Mouse (Mus musculus): ENCODE data around the gene Alcam. TPM values are rescaled to one million over a fixed set of nuclear protein-coding genes. Genes with fewer than 3 reads are reported as not detected.
A peak's percentile ranks its signal among the peaks of the same experiment; 100 is the strongest.

Alcam gene
- polyA plus RNA-seq, 1 experiment from 2014 or later: 6.6 TPM

DNA sequence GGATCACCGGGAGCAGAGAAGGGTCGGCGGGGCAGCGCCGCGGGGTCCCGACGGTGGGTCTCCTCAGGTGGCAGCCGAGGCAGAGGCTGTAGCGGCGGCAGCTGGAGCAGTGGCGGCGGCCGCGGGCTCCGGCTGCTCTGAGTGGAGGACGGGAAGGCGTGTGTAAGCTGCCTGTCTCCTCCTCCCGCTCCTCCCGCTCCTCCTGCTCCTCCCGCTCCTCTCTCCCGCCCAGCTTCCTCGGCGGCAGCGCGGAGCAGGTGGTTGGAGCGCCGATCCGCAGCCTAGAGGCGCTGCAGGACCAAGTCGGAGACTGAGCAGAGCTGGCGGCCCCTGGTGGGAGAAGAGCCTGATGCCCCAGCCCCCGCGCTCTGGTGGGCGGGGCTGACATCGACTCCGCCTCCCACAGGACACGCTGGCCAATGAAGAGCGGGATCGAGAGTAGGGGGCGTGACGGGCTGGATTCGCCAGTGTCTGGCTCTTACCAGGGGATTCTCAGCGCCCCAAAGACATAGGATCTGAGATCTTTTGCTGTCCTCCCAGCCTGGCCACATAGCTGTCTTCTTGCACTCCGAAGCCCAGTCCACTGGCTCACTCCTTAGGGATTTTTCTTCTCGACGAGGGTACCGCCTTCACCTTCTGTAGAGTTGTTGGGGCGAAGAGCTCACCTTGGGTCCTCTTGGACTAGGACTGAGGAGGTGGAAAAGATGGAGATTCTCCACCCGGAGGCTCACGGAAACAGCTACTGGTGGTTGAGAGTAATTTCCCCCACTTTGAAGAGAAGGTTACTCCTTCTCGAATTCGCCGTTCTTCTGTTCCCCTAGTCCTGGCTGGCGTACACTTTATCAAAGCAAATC, 785 bp downstream of the Alcam start:
- under 1% methylated on average over 49 of the region's 55 CpGs for WGBS (ENCODE audit: insufficient replicate concordance)
- peak; percentile 90 for ATAC-seq (ENCODE audit: low read depth)

DNA sequence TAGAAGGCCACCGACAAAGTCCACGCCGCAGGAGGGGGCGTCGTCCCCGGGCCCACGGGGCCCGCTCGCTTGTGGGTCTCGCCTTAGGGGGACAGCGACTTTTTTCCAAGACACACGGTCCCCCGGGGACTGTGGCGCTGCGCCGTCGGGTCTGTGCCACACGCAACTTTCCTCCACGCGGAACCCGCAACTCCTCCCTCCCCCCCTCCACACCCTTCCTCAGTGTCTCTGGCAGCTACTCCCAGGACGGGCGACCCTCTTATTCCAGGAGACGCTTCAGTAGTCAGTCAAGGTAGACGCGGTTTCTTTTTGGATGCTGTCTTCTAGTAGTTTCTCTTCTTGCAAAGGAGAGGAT, 1.4 kb downstream of the Alcam start:
- H3K27me3 ChIP-seq: peaks cover 53% of the 10 kb centered on the region
- H3K4me2 ChIP-seq: peak overlapping the region; percentile 68
- ATAC-seq (ENCODE audit: low read depth) (0 out of 2 replicates have a peak, but pooled peaks have one; percentile 13), DNase-seq (no peak)
- H3K27ac ChIP-seq: no peak overlapping the region
- peak overlapping the region; percentile 63 for H3K9ac ChIP-seq
- under 1% methylated on average over 24 of the region's 26 CpGs for WGBS (ENCODE audit: insufficient replicate concordance)
- H3K4me1 ChIP-seq (replicated peaks): 0 out of 2 replicates have a peak, but pooled peaks cover 4% of the 10 kb centered on the region
- H3K4me3 ChIP-seq (replicated peaks): peak overlapping the region; percentile 60
- no peaks in the 10 kb centered on the region for H3K9me3 ChIP-seq (replicated peaks)
- H3K36me3 ChIP-seq: no peaks in the 10 kb centered on the region

More for the DNA sequence above, 785 bp downstream of the Alcam start:
- DNase-seq: peak; percentile 68
- Histone ChIP-seq H3K27me3 (peaks cover 53% of the 10 kb centered on the region), H3K27ac (no peak overlapping the region), H3K36me3 (no peaks in the 10 kb centered on the region), H3K9ac (peak overlapping the region; percentile 63), H3K4me2 (peak overlapping the region; percentile 68), H3K9me3 (replicated peaks) (no peaks in the 10 kb centered on the region), H3K4me1 (replicated peaks) (0 out of 2 replicates have a peak, but pooled peaks cover 4% of the 10 kb centered on the region), H3K4me3 (replicated peaks) (peak overlapping the region; percentile 60)

DNA sequence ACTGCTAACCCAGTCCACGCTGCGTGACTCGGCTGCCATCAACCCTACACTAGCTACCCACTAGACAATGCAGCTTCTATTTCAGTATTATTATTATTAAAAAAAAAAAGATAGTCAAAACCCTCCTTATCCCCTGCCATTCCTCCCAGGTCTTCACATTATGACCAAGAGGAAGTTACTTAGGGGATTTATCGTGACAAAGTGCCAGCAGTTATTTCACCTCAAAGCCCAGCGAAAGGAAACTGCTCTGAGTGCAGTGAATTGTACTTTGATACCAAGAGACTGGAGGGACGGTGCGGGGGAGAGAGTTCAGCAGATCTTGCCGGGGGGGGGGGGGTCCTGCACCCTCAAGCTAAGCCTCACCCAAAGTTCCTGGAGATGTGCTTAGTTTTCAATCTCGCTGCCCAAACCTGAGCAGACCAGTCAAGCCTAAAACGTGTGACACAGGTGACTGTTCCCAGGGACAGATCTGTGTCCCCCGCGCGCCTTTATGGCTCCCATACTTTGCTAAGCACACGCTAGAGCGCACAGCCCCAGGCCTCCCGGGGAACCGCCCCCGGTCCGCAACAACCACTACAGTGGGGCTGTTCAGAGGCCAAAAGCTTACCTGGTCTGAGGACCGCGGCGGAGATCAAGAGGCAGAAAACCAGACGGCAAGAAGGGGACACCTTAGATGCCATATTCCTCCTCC, 1.9 kb downstream of the Alcam start:
- H3K9me3 ChIP-seq (replicated peaks): no peaks in the 10 kb centered on the region
- 0 out of 2 replicates have a peak, but pooled peaks cover 4% of the 10 kb centered on the region for H3K4me1 ChIP-seq (replicated peaks)
- WGBS (ENCODE audit: insufficient replicate concordance): 2% methylated on average over 23 of the region's 23 CpGs
- peak overlapping the region; percentile 63 for H3K9ac ChIP-seq
- no peaks in the 10 kb centered on the region for H3K36me3 ChIP-seq
- peaks cover 53% of the 10 kb centered on the region for H3K27me3 ChIP-seq
- H3K4me3 ChIP-seq (replicated peaks): peak overlapping the region; percentile 60
- H3K4me2 ChIP-seq: peak overlapping the region; percentile 68
- no peak for DNase-seq
- H3K27ac ChIP-seq: no peak overlapping the region
- ATAC-seq (ENCODE audit: low read depth): 0 out of 2 replicates have a peak, but pooled peaks have one; percentile 5

DNA sequence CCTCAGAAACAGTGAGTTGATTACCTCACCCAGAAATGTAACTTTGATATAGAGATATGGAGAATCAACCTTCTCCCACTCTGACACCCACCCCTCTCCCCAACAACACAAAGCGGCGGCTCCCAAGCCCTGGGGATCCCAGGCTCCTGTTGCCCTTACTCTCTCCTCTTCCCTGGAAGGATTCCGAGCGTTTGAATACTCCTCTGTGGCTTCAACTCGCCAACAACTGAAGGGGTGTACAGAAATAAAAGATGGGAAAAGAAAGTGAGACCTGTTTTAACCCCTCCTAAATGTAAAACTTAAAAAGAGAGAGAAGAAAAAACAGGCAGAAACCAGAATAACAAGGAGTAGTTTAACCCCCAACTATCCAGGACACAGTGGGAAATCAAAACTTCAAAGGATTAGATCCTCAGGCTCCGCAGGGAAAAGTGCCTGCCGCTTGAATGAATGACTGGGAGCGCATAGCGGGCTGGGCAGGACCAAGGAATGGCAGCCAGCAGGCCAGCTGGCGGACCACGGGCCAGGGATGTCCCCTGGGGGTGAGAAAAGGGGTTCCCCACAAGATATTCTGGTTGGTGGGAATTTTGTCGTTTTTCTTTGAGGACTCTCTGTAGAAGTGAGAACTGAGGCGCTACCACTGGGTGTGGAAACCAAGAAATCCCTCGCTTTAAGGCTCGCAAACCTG, 2.6 kb downstream of the Alcam start:
- Histone ChIP-seq H3K36me3 (no peaks in the 10 kb centered on the region), H3K27me3 (peaks cover 53% of the 10 kb centered on the region), H3K9me3 (replicated peaks) (no peaks in the 10 kb centered on the region), H3K27ac (no peak overlapping the region), H3K4me1 (replicated peaks) (0 out of 2 replicates have a peak, but pooled peaks cover 4% of the 10 kb centered on the region), H3K9ac (peak overlapping the region; percentile 63; the same call in 1 of the 2 replicates), H3K4me2 (peak overlapping the region; percentile 68), H3K4me3 (replicated peaks) (peak overlapping the region; percentile 60)
- DNase-seq (no peak), ATAC-seq (ENCODE audit: low read depth) (no peak)
- 4% methylated on average over 15 of the region's 15 CpGs for WGBS (ENCODE audit: insufficient replicate concordance)

DNA sequence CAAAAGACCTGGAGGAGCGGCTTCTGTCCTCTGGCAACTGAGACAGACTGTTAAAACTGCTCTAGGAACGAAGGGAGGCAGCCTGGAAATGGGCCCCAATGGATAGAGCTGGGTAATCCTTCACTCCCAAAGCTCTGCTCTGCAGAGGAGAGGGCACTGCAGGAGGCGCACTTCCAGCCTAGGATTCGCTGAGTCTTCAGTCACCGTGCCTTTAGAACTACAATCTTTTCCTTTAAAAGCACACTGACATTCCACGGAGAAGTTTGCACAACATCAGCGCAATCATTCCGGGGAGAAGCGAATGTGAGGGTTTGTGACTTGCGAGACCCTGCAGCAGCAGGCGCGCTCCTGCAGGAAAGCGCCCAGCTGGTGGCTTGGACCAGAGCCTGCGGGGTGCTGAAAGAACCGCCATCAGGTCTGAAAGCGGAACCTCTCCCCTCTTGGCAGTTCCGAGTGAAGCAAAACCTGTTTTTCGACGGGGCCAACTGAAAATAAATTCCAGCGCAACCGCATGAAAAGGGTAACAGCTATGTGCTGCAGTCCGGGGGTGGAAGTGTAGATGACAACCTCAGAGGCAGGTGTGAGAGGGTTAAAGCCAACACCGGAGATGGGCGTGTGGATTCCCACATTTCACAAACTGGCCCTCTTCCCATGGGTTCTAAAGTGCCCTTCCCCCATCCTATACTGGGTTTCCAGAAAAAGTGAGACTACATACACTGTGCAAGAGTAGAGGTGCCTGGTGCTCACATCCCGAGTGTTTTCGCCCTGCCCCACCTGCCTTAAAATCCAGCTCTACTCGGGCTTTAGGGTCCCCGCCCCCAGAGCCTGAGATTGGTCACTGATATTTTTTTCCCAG, 3.4 kb downstream of the Alcam start:
- H3K4me3 ChIP-seq (replicated peaks): peak overlapping the region; percentile 60
- H3K9ac ChIP-seq: peak overlapping the region; percentile 43; the same call in 1 of the 2 replicates
- DNase-seq (no peak), ATAC-seq (ENCODE audit: low read depth) (no peak)
- H3K9me3 ChIP-seq (replicated peaks): no peaks in the 10 kb centered on the region
- peaks cover 53% of the 10 kb centered on the region for H3K27me3 ChIP-seq
- no peaks in the 10 kb centered on the region for H3K36me3 ChIP-seq
- peak overlapping the region; percentile 68 for H3K4me2 ChIP-seq
- 2% methylated on average over 28 of the region's 28 CpGs for WGBS (ENCODE audit: insufficient replicate concordance)
- 0 out of 2 replicates have a peak, but pooled peaks cover 4% of the 10 kb centered on the region for H3K4me1 ChIP-seq (replicated peaks)
- H3K27ac ChIP-seq: peak overlapping the region; percentile 47

DNA sequence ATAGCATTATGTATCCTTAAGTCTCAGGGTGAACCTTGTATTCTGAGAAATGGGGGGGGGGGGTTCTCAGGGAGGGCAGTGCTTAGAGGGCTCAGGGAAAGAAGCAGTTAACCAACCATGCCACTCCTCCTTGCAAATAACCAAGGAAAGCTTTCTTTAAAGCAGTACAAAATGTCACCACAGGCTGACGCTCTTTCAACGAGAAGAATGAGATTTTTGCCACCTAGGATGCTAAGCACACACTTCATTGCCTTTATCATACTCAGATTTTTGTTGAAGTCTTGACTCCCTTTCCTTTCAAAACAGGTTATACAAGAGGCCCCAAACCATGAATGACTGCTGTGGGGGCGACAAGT, 4.0 kb downstream of the Alcam start:
- Histone ChIP-seq H3K27me3 (peaks cover 52% of the 10 kb centered on the region), H3K36me3 (no peaks in the 10 kb centered on the region), H3K4me2 (peak overlapping the region; percentile 68), H3K9me3 (replicated peaks) (no peaks in the 10 kb centered on the region), H3K9ac (peak overlapping the region; percentile 43; the same call in 1 of the 2 replicates), H3K4me1 (replicated peaks) (0 out of 2 replicates have a peak, but pooled peaks cover 4% of the 10 kb centered on the region), H3K4me3 (replicated peaks) (peak overlapping the region; percentile 60), H3K27ac (0 out of 2 replicates have a peak overlapping the region, but pooled peaks have one; percentile 47)
- 17% methylated on average over 3 of the region's 3 CpGs for WGBS (ENCODE audit: insufficient replicate concordance)
- ATAC-seq (ENCODE audit: low read depth) (no peak), DNase-seq (no peak)

DNA sequence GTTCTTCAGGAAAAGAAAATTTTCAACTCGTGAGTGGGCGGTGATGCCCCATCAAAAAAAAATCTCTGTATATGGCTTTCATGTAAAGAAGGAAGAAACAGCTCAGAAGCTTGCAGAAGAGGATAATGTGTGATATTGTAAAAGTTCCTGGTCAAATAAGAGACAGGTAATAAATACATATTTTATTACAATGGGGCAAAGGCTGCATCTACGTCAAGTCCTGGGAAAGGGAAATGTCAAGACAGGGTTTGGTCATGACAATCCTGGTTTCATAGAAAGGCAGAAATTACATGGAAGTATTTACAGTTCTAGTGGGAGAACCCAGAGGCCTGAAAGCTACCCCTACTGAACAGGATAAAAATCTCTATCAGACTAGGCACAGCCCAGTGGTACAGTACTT, 7.9 kb downstream of the Alcam start:
- peaks cover 3% of the 10 kb centered on the region; the same call in 1 of the 2 replicates for H3K4me1 ChIP-seq (replicated peaks)
- no peak for ATAC-seq (ENCODE audit: low read depth)

DNA sequence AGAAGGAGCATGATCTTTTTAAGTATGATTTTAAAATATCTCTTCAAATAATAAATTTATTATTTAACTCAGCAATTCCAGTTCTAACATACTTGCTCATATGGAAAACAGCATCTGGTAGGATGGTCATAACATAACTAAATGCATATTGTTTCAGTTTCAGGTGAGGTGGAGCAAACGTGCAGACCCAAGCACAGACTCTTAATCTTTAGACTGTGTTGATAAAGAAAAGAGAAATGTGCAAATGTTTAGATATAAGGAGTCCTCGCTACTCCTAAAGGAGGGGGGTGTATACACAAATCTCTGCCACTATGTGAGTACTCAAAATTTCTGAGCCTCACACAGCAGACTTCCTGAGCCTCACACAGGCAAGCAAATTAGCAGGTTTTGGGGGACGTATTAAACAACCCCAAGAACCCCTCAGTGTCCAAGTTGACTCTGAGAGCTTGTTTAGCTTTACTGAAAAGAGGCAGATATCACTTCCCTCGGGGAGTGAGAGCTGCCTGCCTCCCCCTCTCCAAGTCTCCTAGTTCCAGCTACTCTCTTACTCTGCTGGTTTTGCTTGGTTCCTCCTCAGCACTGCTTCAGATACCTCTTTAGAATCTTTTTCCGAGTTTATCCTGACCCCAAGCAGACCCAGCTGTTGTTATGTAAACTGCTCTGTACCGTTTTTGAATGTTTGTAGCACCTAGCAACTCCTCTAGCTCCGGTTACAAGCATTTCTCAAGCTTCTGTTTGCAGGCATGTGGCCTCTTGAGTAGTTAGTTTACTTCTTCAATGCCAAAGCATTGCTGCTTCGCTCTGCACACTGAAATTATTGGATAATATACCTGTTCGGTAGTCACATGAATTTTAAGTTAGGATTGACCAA, 10.0 kb downstream of the Alcam start:
- Histone ChIP-seq H3K9me3 (replicated peaks) (no peaks in the 10 kb centered on the region), H3K4me1 (replicated peaks) (peaks cover 3% of the 10 kb centered on the region; the same call in 1 of the 2 replicates), H3K4me3 (replicated peaks) (no peak overlapping the region), H3K36me3 (no peaks in the 10 kb centered on the region), H3K4me2 (no peak overlapping the region), H3K27me3 (no peaks in the 10 kb centered on the region), H3K27ac (no peak overlapping the region), H3K9ac (no peak overlapping the region)
- DNase-seq: no peak
- ATAC-seq (ENCODE audit: low read depth): no peak
- 34% methylated on average over 9 of the region's 9 CpGs for WGBS (ENCODE audit: insufficient replicate concordance)

More for the DNA sequence above, 7.9 kb downstream of the Alcam start:
- peaks cover 15% of the 10 kb centered on the region for H3K27me3 ChIP-seq
- H3K9me3 ChIP-seq (replicated peaks): no peaks in the 10 kb centered on the region
- H3K9ac ChIP-seq: no peak overlapping the region
- 68% methylated on average over 3 of the region's 3 CpGs for whole genome bisulfite sequencing (ENCODE audit: insufficient replicate concordance)
- H3K27ac ChIP-seq: no peak overlapping the region
- H3K4me3 ChIP-seq (replicated peaks): no peak overlapping the region
- H3K4me2 ChIP-seq: no peak overlapping the region
- DNase-seq: no peak
- H3K36me3 ChIP-seq: no peaks in the 10 kb centered on the region

DNA sequence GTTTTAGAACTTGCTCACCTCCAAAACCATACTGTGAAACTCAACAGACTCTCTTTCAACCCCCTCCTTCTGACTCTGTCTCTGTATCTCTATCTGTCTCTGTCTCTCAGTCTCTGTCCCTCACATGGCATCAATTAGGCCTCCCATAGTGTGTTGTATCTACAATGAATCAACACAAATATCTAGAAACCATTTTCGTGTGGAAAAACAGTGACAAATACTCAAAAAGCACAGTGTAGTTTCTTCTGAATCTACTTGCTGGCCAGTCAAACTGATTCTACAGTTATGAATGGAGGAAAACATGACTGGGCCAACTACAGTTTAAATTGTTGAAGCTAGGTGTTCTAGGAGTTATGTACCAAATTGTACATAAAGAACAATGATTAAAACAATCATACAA, 10.8 kb downstream of the Alcam start:
- no peaks in the 10 kb centered on the region for H3K27me3 ChIP-seq
- 38% methylated on average over 1 of the region's 1 CpGs for WGBS (ENCODE audit: insufficient replicate concordance)
- no peak overlapping the region for H3K27ac ChIP-seq
- H3K9ac ChIP-seq: no peak overlapping the region
- no peak for ATAC-seq (ENCODE audit: low read depth)
- no peaks in the 10 kb centered on the region for H3K36me3 ChIP-seq
- peaks cover 3% of the 10 kb centered on the region; the same call in 1 of the 2 replicates for H3K4me1 ChIP-seq (replicated peaks)
- no peak overlapping the region for H3K4me2 ChIP-seq
- H3K9me3 ChIP-seq (replicated peaks): no peaks in the 10 kb centered on the region
- H3K4me3 ChIP-seq (replicated peaks): no peak overlapping the region
- DNase-seq: no peak

DNA sequence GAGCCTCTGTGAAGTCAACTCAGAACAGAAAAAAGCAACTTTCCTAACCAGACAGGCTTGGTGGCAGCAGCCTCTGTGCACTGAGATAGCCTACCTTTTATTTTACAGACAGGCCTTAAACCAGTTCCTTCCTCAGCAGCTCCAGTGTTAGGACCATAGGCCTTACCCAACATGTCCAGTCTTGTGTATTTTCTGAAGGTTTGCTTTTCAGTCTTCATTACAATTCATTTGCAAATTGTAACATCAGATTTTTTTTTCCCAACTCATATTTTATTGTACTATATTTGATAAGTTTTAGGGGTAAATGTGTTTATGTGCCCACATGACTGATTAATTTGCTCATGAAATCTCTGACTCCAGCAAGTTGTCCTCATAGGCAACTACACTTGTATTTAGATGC, 14.3 kb downstream of the Alcam start:
- no peak overlapping the region for H3K9ac ChIP-seq
- peaks cover 3% of the 10 kb centered on the region; the same call in 1 of the 2 replicates for H3K4me1 ChIP-seq (replicated peaks)
- no peak for DNase-seq
- H3K27me3 ChIP-seq: no peaks in the 10 kb centered on the region
- H3K27ac ChIP-seq: peak overlapping the region; percentile 6; the same call in 1 of the 2 replicates
- no peaks in the 10 kb centered on the region for H3K9me3 ChIP-seq (replicated peaks)
- no peak for ATAC-seq (ENCODE audit: low read depth)
- no peaks in the 10 kb centered on the region for H3K36me3 ChIP-seq
- H3K4me2 ChIP-seq: no peak overlapping the region
- H3K4me3 ChIP-seq (replicated peaks): no peak overlapping the region

Data from liver, embryonic 13.5 days (tissue).